Mouse (Mus musculus) right cerebral cortex, postnatal 36 days (tissue): ENCODE results near the gene Gprin3.
A peak's percentile ranks its signal among the peaks of the same experiment; 100 is the strongest.

ENCODE experiments used
- DNase-seq, 2 experiments: peaks; one replicate each; pipeline ENCODE4 v3.0.0; 2022; ENCODE audit warnings: low spot score in 2 of 2, mixed read lengths in 1 of 2

Gene Gprin3

GRCm38 (mm10) chr6:59425824-59426533 lies at the start of gene Gprin3:
TSS of gene Gprin3 (minus strand) at chr6:59426294.
- peak; percentile 73 to 76 for DNase-seq

- DNase-seq = no peak
These were observed 32.8 kb upstream of the Gprin3 start for GRCm38 (mm10) chr6:59458861-59459260.

- no peak for DNase-seq
These were observed 30.0 kb upstream of the Gprin3 start for GRCm38 (mm10) chr6:59456116-59456515.

GRCm38 (mm10) chr6:59451348-59451747 lies 25.3 kb upstream of the Gprin3 start:
- DNase-seq = no peak

GRCm38 (mm10) chr6:59445101-59445503 lies 19.0 kb upstream of the Gprin3 start:
- no peak for DNase-seq

GRCm38 (mm10) chr6:59435906-59436305 lies 9.8 kb upstream of the Gprin3 start:
- no peak for DNase-seq

GRCm38 (mm10) chr6:59433116-59433515 lies 7.0 kb upstream of the Gprin3 start:
- no peak for DNase-seq

- no peak for DNase-seq
These were observed 416 bp upstream of the Gprin3 start for GRCm38 (mm10) chr6:59426534-59426885.

GRCm38 (mm10) chr6:59424871-59425740 lies 988 bp downstream of the Gprin3 start:
- no peak for DNase-seq

- no peak for DNase-seq
These were observed 2.3 kb downstream of the Gprin3 start for GRCm38 (mm10) chr6:59423836-59424235.

GRCm38 (mm10) chr6:59419264-59419663 lies 6.8 kb downstream of the Gprin3 start:
- no peak for DNase-seq

- DNase-seq = no peak
These were observed 7.4 kb downstream of the Gprin3 start for GRCm38 (mm10) chr6:59418659-59419058.

- no peak for DNase-seq
These were observed 11.3 kb downstream of the Gprin3 start for GRCm38 (mm10) chr6:59414816-59415215.

GRCm38 (mm10) chr6:59412417-59413346 lies 13.4 kb downstream of the Gprin3 start:
- DNase-seq = no peak

- DNase-seq = no peak
These were observed 16.9 kb downstream of the Gprin3 start for GRCm38 (mm10) chr6:59409001-59409700.

GRCm38 (mm10) chr6:59407482-59407997 lies 18.6 kb downstream of the Gprin3 start:
- DNase-seq = no peak

GRCm38 (mm10) chr6:59390208-59390607 lies 35.9 kb downstream of the Gprin3 start:
- DNase-seq = no peak

- no peak for DNase-seq
These were observed 60.8 kb downstream of the Gprin3 start for GRCm38 (mm10) chr6:59365300-59365699.

GRCm38 (mm10) chr6:59363282-59363681 lies 62.8 kb downstream of the Gprin3 start:
- DNase-seq = no peak

- no peak for DNase-seq
These were observed 71.2 kb downstream of the Gprin3 start for GRCm38 (mm10) chr6:59354943-59355342.
